Mouse (Mus musculus) right cerebral cortex, adult 2 months (tissue): ENCODE data around the gene Anapc11.
A peak's percentile ranks its signal among the peaks of the same experiment; 100 is the strongest.

ENCODE experiments used
- DNase-seq, 2 experiments: peaks; one replicate each; pipeline ENCODE4 v3.0.0; 2021 to 2022; ENCODE audit warnings: low spot score in 2 of 2

Gene Anapc11

DNA sequence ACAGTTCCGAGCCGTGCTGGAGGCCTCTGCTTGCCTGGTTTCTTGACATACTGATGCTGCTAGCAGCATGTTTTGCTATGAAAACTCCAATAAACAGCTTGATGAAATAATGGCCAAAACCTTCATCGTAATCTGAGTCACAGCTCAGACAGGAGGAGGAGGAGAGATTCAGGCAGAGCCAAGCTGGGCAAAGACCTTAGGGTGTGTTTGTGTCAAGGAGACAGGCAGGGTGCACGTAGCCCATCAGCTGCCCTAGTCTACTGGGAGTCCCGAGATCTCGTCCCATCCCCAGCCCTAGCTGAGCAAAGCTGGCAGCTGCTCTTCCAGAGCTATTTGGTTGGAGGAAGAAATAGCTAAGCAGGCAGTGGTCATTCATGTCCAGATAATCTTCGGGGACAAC, 7.4 kb downstream of the Anapc11 start:
- DNase-seq = no peak

GRCm38 (mm10) chr11:120606764-120607163, 8.5 kb downstream of the Anapc11 start:
- no peak for DNase-seq

DNA sequence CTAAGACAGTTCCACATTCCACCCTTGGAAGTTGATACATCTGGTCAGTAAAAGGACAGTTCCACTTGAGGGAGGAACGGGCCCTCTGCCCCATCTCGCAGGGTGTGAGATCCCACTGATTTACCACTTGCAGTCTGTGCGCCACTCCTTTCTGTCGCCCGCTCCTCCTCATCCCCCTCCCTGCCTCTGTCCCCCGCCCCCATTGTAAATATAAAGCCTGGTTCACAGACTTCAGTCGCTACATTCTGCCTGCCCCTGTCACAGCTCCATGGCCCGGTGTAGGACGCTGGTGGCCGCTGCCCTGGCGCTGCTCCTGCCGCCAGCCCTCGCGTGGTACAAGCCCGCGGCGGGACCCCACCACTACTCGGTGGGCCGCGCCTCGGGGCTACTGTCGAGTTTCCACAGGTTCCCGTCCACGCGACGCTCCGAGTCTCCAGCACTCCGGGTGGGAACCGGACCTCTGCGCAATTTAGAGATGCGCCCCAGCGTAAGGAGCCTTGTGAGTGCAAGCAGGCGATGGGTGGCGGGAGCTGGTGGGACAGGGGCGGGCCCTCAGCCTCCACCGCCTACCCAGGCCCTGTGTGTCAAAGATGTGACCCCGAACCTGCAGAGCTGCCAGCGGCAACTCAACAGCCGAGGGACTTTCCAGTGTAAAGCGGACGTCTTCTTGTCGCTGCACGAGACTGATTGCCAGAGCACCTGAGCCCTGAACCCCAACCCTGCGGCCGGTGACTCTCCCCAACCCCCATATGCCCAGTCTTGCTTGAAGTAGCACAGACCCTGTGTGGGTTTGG, 10.2 kb downstream of the Anapc11 start, which contains the start of gene Npb:
Npb (plus strand) TSS at position 237 of the 794 bp plus-strand sequence.
- no peak for DNase-seq

DNA sequence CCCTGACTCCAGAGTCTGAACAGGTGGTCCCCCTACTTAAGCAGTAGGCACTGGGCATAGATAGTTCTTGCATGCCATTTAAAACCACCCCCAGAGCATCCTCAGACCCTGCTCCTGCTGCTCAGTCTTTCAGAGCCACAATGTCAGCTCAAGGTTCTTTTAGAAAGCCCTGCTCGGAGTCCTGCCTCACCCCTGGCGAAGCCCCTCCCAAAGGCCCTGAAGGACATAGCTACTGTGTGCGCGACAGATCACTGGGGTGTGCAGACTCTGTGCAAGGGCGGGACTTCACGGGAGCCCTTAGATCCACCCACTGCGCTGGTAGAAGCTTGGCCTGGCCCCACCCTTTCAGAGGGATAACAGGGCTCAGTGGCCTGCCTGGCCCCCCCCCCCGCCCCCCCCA, 11.0 kb downstream of the Anapc11 start:
- no peak for DNase-seq

GRCm38 (mm10) chr11:120610477-120611046, 12.3 kb downstream of the Anapc11 start:
- no peak for DNase-seq

DNA sequence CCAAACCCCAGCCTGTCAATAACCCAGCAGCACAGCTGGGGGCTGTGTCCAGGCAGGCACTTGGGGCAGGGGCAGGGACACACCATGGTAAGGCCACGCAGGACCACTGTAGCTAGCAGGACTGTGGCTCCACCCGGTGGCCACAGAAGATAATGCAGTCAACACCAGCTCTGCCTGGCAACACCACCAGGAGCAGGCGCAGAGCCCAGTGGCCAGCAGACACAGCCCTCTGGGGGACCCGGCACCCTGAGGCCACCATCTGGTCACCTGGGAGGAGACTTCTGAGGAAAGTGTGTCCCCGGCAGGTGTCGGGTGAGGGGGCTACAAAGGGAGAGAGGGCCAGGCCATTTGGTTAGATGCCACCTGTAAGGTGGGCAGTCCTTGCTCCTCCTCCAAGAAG, 14.5 kb downstream of the Anapc11 start:
- peak; percentile 55 to 61 for DNase-seq

DNA sequence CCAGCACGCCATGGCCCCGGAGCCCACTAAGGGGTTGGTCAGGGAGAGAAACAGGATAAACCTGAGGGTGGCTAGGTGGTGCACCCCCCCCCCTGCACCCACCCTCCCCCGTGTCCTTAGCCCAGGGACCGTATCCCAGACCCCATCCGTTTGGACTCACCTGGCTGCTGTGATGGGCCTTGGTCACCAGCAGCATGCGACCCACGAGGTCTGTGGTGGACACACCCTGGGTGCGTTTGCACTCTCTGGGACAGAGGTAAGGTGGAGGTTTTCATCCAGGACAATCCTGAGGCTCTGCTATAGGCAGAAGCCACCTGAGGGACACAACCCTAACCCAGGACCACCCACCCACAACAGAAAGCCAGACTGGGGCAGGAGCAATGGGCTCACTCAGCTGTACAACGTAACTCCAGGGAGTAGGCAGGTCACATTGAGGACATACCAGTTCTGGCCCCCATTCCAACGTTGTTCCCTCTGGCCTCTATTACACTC, 15.3 kb downstream of the Anapc11 start:
- DNase-seq = no peak

- DNase-seq = no peak
These were observed 15.8 kb downstream of the Anapc11 start for GRCm38 (mm10) chr11:120613976-120614375.

DNA sequence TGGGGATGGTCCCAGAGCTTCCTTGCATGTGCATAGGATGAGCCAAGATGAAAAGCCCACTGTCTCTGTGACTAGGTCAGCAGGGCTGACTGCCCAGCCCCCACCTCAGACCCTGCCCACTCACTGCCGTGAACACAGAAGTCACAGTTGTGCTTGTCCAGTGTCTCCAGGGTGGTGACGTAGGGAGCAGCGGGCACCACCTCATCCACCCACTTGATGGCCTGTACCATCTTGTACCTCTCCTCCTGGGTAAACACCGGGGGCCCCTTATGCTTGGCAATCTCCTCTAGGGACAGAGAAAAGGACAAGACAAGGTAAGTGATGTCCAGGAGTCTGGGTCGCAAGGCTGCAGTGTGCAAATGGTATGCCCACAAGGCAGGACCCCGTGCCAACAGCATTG, 16.9 kb downstream of the Anapc11 start:
- no peak for DNase-seq

- no peak for DNase-seq
These were observed 17.5 kb downstream of the Anapc11 start for GRCm38 (mm10) chr11:120615606-120616203.

DNA sequence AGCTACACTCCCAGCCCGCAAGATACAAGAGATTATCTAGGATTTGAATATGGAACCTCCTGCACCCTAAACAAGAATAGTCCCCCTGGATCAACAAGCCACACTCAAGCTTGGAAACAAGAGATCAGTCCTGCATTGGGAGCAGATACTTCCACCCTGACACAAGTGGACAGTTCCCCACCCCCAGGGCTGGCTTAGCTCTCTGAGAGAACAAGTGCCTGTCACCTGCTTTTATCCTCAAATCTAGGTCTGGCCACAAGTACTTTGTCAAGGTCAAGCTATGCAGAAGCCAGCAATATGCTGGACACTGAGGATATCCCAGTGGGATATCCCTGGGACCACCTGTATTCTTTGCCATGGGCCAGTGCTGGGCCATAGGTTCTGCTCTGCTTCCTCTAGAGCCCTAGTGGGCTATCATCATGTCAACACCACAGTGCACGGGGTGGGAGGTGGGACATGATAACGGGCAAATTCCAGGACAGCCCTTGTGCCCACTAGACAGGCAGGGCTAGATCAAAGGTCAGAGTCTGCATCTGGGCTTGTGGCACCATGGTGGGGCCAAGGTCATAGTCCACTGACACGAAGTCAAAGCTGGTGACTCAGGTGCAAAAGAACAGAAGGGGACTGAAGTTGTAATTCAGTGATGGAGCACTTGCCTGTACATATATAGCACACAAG, 18.5 kb downstream of the Anapc11 start:
- no peak for DNase-seq

GRCm38 (mm10) chr11:120617519-120618112, 19.4 kb downstream of the Anapc11 start, which contains the start of gene Pcyt2:
Gene Pcyt2 (minus strand): TSS chr11:120617936.
- peak; percentile 89 to 91 for DNase-seq

GRCm38 (mm10) chr11:120618619-120619535, 20.7 kb downstream of the Anapc11 start:
- DNase-seq = no peak

- DNase-seq = no peak
These were observed 22.0 kb downstream of the Anapc11 start for GRCm38 (mm10) chr11:120620195-120620594.

GRCm38 (mm10) chr11:120622805-120623204, 24.6 kb downstream of the Anapc11 start:
- DNase-seq = no peak

DNA sequence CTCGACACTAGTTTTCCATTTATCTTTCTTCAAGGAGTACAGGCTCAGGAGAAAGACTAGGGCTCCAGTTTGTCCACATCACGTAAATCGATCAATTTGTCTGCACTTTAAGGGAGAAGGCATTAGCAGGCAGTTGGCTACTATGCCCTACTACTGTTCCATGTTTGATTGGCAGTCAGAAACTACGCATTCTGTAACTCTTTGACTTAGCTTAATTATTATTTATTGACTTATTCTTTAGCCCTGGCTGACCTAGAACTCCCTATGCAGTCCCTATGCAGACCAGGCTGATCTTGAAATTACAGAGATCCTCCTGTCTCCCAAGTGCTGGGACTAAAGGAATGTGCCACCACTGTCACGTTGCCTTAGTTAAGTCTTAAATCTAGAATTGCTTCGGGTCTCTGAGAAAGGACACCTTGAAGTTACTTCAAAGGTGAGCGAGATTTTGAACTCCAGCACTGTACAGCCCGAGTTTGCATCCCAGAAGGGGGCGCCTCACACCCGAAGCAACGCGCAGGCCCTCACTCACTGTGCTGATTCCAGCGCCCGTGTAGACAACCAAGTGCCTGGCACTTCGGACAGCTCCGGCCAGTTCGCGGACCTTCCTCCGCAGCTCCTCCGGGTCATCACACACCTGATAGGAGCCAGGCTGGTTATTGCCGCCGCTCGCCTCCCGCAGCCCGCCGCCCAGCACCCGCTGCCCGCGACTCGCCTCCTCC, 25.9 kb downstream of the Anapc11 start:
- DNase-seq = peak; percentile 64 to 73

GRCm38 (mm10) chr11:120624680-120625111, 26.5 kb downstream of the Anapc11 start:
- peak; percentile 84 to 85 for DNase-seq

DNA sequence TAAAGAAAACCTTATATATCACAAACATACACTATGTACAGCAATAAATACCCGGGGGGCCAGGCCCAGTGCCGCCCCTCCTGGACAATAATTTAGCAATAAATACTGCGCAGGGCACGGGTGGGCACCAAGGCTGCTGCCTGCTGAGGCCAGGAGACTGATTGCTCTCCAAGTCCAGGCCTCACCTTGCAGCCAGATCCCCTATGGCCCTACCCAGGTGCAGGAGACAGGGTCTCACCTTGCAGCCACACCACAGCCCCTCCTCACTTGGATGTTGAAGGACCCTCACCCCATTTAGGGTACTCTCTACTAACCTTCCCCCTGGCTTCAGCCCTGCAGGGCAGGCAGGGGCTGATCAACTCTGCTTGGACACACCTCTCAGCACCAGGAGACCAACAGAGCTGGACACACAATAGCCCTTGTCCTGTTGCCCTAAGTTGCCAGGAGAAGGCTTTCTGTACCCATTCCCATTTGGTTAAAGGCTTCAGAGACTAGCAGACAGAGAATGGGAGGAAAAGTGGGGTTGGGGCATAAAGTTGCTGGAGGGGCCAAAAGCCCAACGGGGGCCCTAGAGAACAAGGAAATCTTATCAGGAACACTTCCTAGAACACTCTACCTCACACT, 27.0 kb downstream of the Anapc11 start, which contains the start of gene Sirt7:
Sirt7 (minus strand) TSS at position 89 of the 624 bp plus-strand sequence.
- no peak for DNase-seq

DNA sequence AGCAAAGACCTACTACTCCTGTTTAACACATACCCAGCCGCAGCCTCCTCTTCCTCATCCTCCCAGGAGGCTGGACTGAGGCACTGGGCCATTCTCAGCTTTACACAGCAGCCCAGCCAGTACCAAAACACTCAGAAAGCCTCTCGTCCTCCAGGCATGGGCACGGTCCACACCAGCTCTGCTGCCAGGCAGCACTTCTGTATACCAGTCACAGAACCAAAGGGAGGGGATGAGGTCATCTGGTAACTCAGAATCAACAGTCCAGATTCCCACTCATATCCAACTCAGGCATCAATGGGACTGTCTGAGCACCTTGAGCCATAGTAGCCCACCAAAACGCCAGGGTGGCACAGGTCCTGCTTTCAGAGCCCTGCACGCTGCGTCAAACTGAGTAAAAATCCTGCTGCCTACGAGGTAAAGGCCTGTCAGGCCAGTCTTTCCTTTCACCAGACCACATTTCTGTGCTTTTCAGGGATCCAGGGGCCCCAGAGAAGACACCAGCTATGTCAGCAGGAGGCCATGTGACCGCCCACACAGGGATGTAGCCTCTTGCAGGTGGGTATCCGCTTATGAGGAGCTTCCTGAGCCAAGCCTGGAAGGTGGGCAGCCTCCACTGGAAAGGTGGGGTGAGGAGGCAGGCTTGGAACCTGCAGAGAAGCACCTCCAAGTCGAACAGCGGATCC, 28.7 kb downstream of the Anapc11 start:
- DNase-seq = no peak
